Mouse (Mus musculus): ENCODE data around the gene Sytl2. TPM values are rescaled to one million over a fixed set of nuclear protein-coding genes. Genes with fewer than 3 reads are reported as not detected.

Gene Sytl2
- total RNA-seq (2012; rRNA removed): 0.29 and 0.85 TPM in 2 replicates
- not detected in 2 replicates for total RNA-seq (2014; rRNA removed)
- not detected in 2 replicates for polyA plus RNA-seq (2012; ENCODE audit: insufficient read length, low read depth)

DNA sequence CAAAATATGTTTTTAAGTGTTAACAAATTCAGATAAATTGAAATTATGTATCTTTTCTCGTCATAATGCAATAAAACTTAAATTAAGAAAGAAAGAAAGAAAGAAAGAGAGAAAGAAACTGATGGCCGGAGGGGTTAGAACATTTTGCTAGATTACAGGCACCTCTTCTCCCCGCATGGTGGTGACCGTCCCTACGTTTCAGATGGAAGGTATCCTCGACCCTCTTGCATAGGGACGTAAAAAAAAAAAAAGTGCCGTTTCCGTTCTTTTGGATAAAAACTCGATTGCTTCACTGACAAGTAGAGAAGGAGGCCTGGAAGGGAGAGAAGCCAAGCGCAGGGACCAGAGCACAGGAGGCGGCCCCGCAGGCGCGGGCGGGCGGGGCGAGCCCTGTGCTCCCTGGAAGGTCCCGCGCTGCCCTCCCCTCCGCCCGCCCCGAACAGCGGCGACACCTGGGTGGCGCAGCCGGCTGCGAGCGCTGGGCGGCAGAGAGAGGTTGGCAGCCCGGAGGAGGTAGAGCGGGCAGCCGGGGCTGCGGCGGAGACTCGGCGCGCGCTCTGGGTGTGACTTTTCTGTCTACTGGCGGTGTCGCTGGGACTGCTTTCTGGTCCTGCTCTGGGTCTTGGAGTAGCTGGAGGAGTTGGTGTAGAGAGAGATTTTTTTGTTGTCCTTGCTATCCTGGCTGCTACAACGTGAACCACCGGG, at the start of gene Sytl2:
Sytl2 (plus strand) TSS at position 311 of the 705 bp plus-strand sequence.
- DNase-seq (ENCODE audit: extremely low read depth): no peak
- H3K27me3 ChIP-seq (replicated peaks): no peaks in the 10 kb centered on the region
- H3K27ac ChIP-seq (ENCODE audit: insufficient read depth, low read depth): no peak within 1 kb of the TSS
- in situ Hi-C loops (cut with MboI; ENCODE audit: low pct_ligation_motif_present, low pct_unique_long_range_greater_than_20kb, low sequenced_read_pairs): no loop called here
- H3K36me3 ChIP-seq (replicated peaks in 1 of 2; ENCODE audit: control insufficient read depth in 1 of 2, insufficient read depth in 1 of 2, low read length in 1 of 2): no peaks in the 10 kb centered on the region
- peak within 1 kb of the TSS in 1 of 3 experiments; percentile 51 for H3K4me3 ChIP-seq (replicated peaks in 1 of 3; ENCODE audit: low read depth in 2 of 3, low read length in 2 of 3, poor library complexity in 1 of 3)
- peak within 1 kb of the TSS; percentile 23; the same call in 1 of the 2 replicates for H3K9ac ChIP-seq (ENCODE audit: insufficient read depth, low read depth)
- TF ChIP-seq NRF1 (IDR thresholded peaks at IDR 0.05; ENCODE audit: low read depth, low read length) (0 out of 2 replicates have a peak, but pooled peaks have one; percentile 33), ZKSCAN1 (IDR thresholded peaks at IDR 0.05; ENCODE audit: borderline replicate concordance, low read depth, low read length) (no peak), MXI1 (IDR thresholded peaks at IDR 0.05; ENCODE audit: low read depth, low read length) (no peak), UBTF (IDR thresholded peaks at IDR 0.05; ENCODE audit: low read depth, low read length) (peak; percentile 98), RAD21 (IDR thresholded peaks at IDR 0.05; ENCODE audit: low read depth, low read length) (peak; percentile 27), GABPA (IDR thresholded peaks at IDR 0.05; ENCODE audit: insufficient replicate concordance, low read depth, low read length) (no peak), NELFE (IDR thresholded peaks at IDR 0.05; ENCODE audit: low read depth, low read length) (no peak), CTCF (conservative IDR thresholded peaks at IDR 0.05 in 1 of 2, IDR thresholded peaks at IDR 0.05 in 1 of 2; ENCODE audit: low read depth in 2 of 2, low read length in 2 of 2) (peak in 1 of 2 experiments; percentile 35; a peak in 2 of 4 replicates), KAT2A (IDR thresholded peaks at IDR 0.05; ENCODE audit: insufficient replicate concordance, low read length) (no peak), MAFK (IDR thresholded peaks at IDR 0.05; ENCODE audit: insufficient replicate concordance, low read length) (no peak), ZNF384 (IDR thresholded peaks at IDR 0.05; ENCODE audit: low read depth, low read length) (peak; percentile 78), TCF12 (IDR thresholded peaks at IDR 0.05; ENCODE audit: low read depth, low read length) (0 out of 2 replicates have a peak, but pooled peaks have one; percentile 23)
- dilution Hi-C loops (cut with MboI; ENCODE audit: extremely low pct_ligation_motif_present, extremely low pct_unique_long_range_greater_than_20kb, low sequenced_read_pairs): no loop called here
- peaks cover 2% of the 10 kb centered on the region for H3K9me3 ChIP-seq (replicated peaks; ENCODE audit: low read length)
- no peaks in the 10 kb centered on the region for H3K79me2 ChIP-seq (replicated peaks; ENCODE audit: control insufficient read depth, extremely low read depth, insufficient read depth, poor library complexity, severe bottlenecking)
- H3K4me2 ChIP-seq (ENCODE audit: insufficient read depth, low read depth, poor library complexity, severe bottlenecking): peak within 1 kb of the TSS; percentile 93
- H3K4me1 ChIP-seq (ENCODE audit: control insufficient read depth in 1 of 2, insufficient read depth in 2 of 2): peaks cover 2 to 15% of the 10 kb centered on the region in 2 experiments; a peak in 3 of 4 replicates

DNA sequence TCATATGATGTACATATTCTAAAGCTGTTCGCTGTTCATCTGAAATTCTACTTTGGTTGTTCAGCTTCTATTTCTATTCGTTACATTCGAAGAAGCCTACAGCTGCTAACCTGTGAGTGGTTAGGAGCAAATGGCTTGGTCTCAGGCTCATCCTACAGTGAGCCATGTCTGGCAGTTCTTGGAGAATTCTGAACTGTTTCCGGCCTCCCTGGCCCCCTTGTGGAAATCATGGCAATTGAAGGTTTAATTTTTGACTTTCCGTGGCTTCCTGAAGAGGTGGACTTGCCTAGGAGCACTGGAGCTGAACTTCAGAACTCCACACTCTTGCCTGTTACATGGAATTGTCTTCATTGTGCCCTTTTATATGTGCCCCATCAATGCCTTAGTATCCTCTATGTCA, 49.1 kb upstream of the Sytl2 start:
- in situ Hi-C loops (cut with MboI; ENCODE audit: low pct_ligation_motif_present, low pct_unique_long_range_greater_than_20kb, low sequenced_read_pairs): no loop called here

More for the DNA sequence above, 49.1 kb upstream of the Sytl2 start:
- Histone ChIP-seq H3K4me3 (replicated peaks in 1 of 3; ENCODE audit: low read depth in 2 of 3, low read length in 2 of 3, poor library complexity in 1 of 3) (no peak overlapping the region), H3K79me2 (replicated peaks; ENCODE audit: control insufficient read depth, extremely low read depth, insufficient read depth, poor library complexity, severe bottlenecking) (no peaks in the 10 kb centered on the region), H3K9ac (ENCODE audit: insufficient read depth, low read depth) (no peak overlapping the region), H3K4me1 (ENCODE audit: control insufficient read depth in 1 of 2, insufficient read depth in 2 of 2) (peaks cover 0 to 8% of the 10 kb centered on the region in 2 experiments; a peak in 1 of 4 replicates), H3K4me2 (ENCODE audit: insufficient read depth, low read depth, poor library complexity, severe bottlenecking) (no peak overlapping the region), H3K27ac (ENCODE audit: insufficient read depth, low read depth) (no peak overlapping the region), H3K36me3 (replicated peaks in 1 of 2; ENCODE audit: control insufficient read depth in 1 of 2, insufficient read depth in 1 of 2, low read length in 1 of 2) (no peaks in the 10 kb centered on the region), H3K9me3 (replicated peaks; ENCODE audit: low read length) (no peaks in the 10 kb centered on the region), H3K27me3 (replicated peaks) (no peaks in the 10 kb centered on the region)
- TF ChIP-seq SIN3A (IDR thresholded peaks at IDR 0.05; ENCODE audit: low read length): no peak
- TF ChIP-seq USF1 (IDR thresholded peaks at IDR 0.05; ENCODE audit: low read depth, low read length): no peak
- no peak for TF ChIP-seq ELF1 (IDR thresholded peaks at IDR 0.05; ENCODE audit: low read depth, low read length)
- TF ChIP-seq SMC3 (IDR thresholded peaks at IDR 0.05; ENCODE audit: low read depth, low read length): peak; percentile 31; the same call in 1 of the 2 replicates
- peak in 1 of 2 experiments; percentile 51; a peak in 2 of 4 replicates for TF ChIP-seq CTCF (conservative IDR thresholded peaks at IDR 0.05 in 1 of 2, IDR thresholded peaks at IDR 0.05 in 1 of 2; ENCODE audit: low read depth in 2 of 2, low read length in 2 of 2)
- no peak for TF ChIP-seq ETS1 (conservative IDR thresholded peaks at IDR 0.05; ENCODE audit: low read depth, low read length)
- no peak for TF ChIP-seq E2F4 (IDR thresholded peaks at IDR 0.05; ENCODE audit: insufficient replicate concordance, low read depth, low read length)
- no peak for TF ChIP-seq KAT2A (IDR thresholded peaks at IDR 0.05; ENCODE audit: insufficient replicate concordance, low read length)
- no peak for TF ChIP-seq HCFC1 (IDR thresholded peaks at IDR 0.05; ENCODE audit: low read depth, low read length)
- no peak for TF ChIP-seq MAFK (IDR thresholded peaks at IDR 0.05; ENCODE audit: insufficient replicate concordance, low read length)
- no peak for TF ChIP-seq POLR2A (IDR thresholded peaks at IDR 0.05; ENCODE audit: low read depth, low read length)
- no peak for TF ChIP-seq MEF2A (IDR thresholded peaks at IDR 0.05; ENCODE audit: borderline replicate concordance, low read depth, low read length)
- TF ChIP-seq IRF4 (IDR thresholded peaks at IDR 0.05; ENCODE audit: low read depth, low read length): no peak
- peak; percentile 13 for TF ChIP-seq RAD21 (IDR thresholded peaks at IDR 0.05; ENCODE audit: low read depth, low read length)
- no peak for DNase-seq (ENCODE audit: extremely low read depth)
- dilution Hi-C loops (cut with MboI; ENCODE audit: extremely low pct_ligation_motif_present, extremely low pct_unique_long_range_greater_than_20kb, low sequenced_read_pairs): no loop called here
